Mouse (Mus musculus) embryonic fibroblast, embryonic 13.5 days (primary cell): ENCODE measurements at regions not wholly inside any gene's neighbourhood (a gene's known extent, or its start where the extent isn't known, plus 50 kb on each side); places are given as distances from the start of the nearest gene placed in this dataset.

Experiments used
- CTCF ChIP-seq: IDR thresholded peaks from 2 replicates; pipeline ENCODE4 v1.5.1; 2011; ENCODE audit warnings: mild to moderate bottlenecking, control low read depth, low read length, moderate library complexity, borderline replicate concordance; ENCODE audit not compliant: insufficient read depth
- POLR2A ChIP-seq: IDR thresholded peaks from 2 replicates; pipeline ENCODE4 v1.6.1; 2011; ENCODE audit warnings: low read depth, mild to moderate bottlenecking, control low read depth, low read length, moderate library complexity

DNA sequence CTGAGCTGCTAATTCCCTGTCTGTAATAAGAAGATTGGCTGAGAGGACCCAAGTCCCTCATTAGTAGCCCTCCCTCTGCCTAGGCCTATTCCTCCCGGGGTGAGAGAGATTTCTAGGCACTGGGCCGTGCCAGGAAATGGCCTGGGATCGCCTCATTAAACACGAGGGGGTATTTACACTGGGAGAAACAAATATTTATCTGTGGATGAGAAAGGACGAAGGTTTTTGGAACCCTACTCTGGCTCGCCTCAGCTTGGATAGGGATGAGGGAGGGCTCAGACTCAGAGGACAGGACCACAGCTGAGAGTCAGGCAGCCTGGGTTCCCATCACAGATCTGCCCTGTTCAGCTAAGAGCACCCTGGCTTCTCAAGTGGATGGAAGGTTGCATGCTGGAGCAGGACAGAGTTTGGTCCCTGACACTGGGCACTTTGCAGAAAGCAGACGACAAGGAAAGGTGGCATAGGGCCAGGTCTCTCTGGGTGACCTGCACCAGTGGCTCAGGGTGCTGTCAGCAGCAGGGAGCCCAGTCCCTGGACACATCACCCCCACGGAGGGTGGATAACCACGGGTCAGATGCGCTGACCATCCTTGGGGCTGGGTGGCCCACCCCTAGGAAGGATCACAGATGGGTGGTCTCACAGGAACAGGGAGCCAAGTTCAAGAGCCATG is 94.0 kb upstream of the Wnt4 start:
- no peak for TF ChIP-seq CTCF
- no peak for TF ChIP-seq POLR2A
